Mouse (Mus musculus) heart, embryonic 13.5 days (tissue): ENCODE results near the gene Atxn7l1. TPM values are rescaled to one million over a fixed set of nuclear protein-coding genes. Genes with fewer than 3 reads are reported as not detected.

Experiments
- ATAC-seq: fragments of 200-750 bp; cut with Nextera tagmentation; 2 replicates; pipeline ENCODE4 v1.8.0; 2017; ENCODE audit warnings: moderate TSS enrichment; ENCODE audit not compliant: insufficient number of reproducible peaks, low FRiP score, low TSS enrichment; ENCODE audit errors: extremely low read depth
- H3K27ac ChIP-seq: fragments of 300-500 bp; sonication (generic); replicated peaks from 2 replicates; pipeline ENCODE4 v1.5.1; 2015; ENCODE audit warnings: moderate library complexity, mild to moderate bottlenecking, inconsistent platforms
- H3K27me3 ChIP-seq: fragments of 300-500 bp; sonication (generic); replicated peaks from 2 replicates; pipeline ENCODE4 v1.6.1; 2015; ENCODE audit warnings: mild to moderate bottlenecking, inconsistent platforms
- H3K36me3 ChIP-seq: fragments of 300-500 bp; sonication (generic); 2 replicates; pipeline ENCODE4 v1.6.1; 2015; ENCODE audit warnings: mild to moderate bottlenecking, inconsistent platforms
- H3K4me1 ChIP-seq: fragments of 300-500 bp; sonication (generic); 2 replicates; pipeline ENCODE4 v1.6.1; 2015; ENCODE audit warnings: inconsistent platforms
- H3K4me2 ChIP-seq: fragments of 300-500 bp; sonication (generic); 2 replicates; pipeline ENCODE4 v1.6.1; 2015; ENCODE audit warnings: inconsistent platforms, mild to moderate bottlenecking, moderate library complexity
- H3K4me3 ChIP-seq: fragments of 300-500 bp; sonication (generic); 2 replicates; pipeline ENCODE4 v1.5.1; 2015; ENCODE audit warnings: moderate library complexity, mild to moderate bottlenecking, inconsistent platforms
- H3K9ac ChIP-seq: fragments of 300-500 bp; sonication (generic); 2 replicates; pipeline ENCODE4 v1.6.1; 2015; ENCODE audit warnings: inconsistent platforms, mild to moderate bottlenecking, moderate library complexity
- H3K9me3 ChIP-seq: fragments of 300-500 bp; sonication (generic); 2 replicates; pipeline ENCODE4 v1.6.1; 2016; ENCODE audit warnings: inconsistent platforms
- WGBS: fragments of 180-500 bp; shearing (Covaris S2); methylation state at CpG from one replicate; pipeline ENCODE4 v1.1.7; 2015; ENCODE audit warnings: mixed read lengths; 5-methylcytosine and 5-hydroxymethylcytosine counted together
- polyA plus RNA-seq: library from polyadenylated mRNA; unstranded; fragments of >200 nt; fragmentation: Nextera tagmentation; extraction: Ambion mirVana; gene quantifications from 2 replicates; pipeline ENCODE4 v1.2.1, GENCODE M21; 2015

Atxn7l1 gene
- polyA plus RNA-seq, 1 experiment from 2014 or later = 7.9 TPM

DNA sequence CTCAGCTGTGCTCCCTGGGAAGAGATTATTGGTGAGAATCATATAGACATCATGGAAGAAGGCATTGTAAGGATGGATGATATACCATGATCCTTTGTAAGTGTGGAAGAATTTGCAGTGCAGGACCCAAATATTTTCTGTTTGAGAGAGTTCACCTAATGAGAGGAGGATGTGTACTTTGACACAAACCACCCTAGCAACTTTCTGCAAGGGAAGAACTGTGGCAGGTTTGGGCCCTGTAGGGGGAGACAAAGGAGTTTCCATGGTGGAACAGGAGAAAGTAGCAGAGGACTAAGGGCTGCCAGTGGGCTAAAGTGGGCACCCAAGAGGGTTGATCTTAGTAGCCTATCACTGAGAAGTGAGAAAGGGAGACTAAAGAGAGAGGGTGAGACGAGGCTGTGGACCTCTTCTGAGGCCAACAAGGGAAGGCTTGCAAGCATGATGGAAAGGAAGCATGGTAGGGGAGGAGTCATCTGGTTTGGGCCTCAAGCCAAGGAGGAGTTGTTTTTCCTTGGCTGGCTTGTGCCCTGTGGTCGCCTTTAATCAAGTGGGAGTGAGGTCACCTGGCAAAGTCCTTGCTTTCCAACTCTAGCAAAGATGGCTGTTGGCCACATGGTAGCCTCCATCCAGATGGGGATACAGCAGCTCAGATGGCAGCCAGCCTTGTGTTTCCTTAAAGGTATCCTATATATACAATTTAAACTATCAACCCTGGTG lies 243.5 kb downstream of the Atxn7l1 start:
- Histone ChIP-seq H3K27ac (no peak overlapping the region), H3K4me1 (peaks cover 8% of the 10 kb centered on the region; the same call in 1 of the 2 replicates), H3K4me2 (no peak overlapping the region), H3K4me3 (no peak overlapping the region), H3K9me3 (no peaks in the 10 kb centered on the region), H3K9ac (no peak overlapping the region), H3K27me3 (peaks cover 24% of the 10 kb centered on the region), H3K36me3 (no peaks in the 10 kb centered on the region)
- 49% methylated on average over 2 of the region's 2 CpGs for WGBS
- no peak for ATAC-seq

DNA sequence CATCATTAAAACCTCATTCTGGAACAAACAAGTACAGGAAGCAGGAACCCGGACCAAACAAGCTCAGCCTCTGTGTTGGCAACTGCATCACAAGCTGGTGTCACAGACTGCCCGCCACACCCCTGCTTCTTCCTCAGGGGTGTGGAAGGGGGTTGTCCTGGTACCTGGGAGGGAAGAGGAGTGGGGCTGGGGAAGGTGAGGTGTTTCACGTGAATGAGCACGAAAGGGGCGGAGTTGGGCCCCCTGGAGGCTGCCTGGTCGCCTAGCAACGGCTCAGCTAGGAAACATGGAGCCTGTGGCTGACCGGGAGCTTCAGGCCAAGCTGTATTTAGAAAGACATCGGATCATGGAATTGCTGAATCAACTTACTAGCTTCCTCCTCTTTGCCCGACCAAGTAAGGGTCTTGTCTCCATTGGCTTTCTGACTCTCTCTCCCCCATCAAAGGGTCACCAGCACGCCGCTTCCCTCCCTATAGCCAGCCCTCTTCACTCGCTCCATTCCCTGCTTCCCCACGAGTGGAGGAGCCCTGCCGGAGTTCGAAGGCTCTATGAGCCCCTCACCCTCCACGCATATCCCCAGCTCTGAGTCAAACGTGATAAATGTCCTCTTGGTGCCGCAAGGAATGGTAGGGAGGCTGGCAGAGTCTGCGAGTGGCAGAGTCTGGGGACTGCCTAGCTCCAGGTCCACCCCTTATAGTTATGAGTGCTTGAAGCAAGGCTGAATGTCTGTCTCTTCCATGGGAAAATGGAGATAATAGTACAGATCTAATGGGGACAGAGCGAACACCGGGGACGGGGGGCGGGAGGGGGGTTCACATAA lies 247.5 kb downstream of the Atxn7l1 start, which contains the start of gene Efcab10:
Gene Efcab10, plus strand, starts transcription at position 51 of the 820 bp plus-strand sequence.
- H3K9ac ChIP-seq = peak within 1 kb of the TSS; percentile 33; the same call in 1 of the 2 replicates
- H3K27me3 ChIP-seq = no peaks in the 10 kb centered on the region
- no peak for ATAC-seq
- H3K4me3 ChIP-seq = peak within 1 kb of the TSS; percentile 38
- no peaks in the 10 kb centered on the region for H3K36me3 ChIP-seq
- 13% methylated on average over 24 of the region's 24 CpGs for WGBS
- no peaks in the 10 kb centered on the region for H3K9me3 ChIP-seq
- H3K27ac ChIP-seq = no peak within 1 kb of the TSS
- peaks cover 8% of the 10 kb centered on the region; the same call in 1 of the 2 replicates for H3K4me1 ChIP-seq
- H3K4me2 ChIP-seq = peak within 1 kb of the TSS; percentile 66

DNA sequence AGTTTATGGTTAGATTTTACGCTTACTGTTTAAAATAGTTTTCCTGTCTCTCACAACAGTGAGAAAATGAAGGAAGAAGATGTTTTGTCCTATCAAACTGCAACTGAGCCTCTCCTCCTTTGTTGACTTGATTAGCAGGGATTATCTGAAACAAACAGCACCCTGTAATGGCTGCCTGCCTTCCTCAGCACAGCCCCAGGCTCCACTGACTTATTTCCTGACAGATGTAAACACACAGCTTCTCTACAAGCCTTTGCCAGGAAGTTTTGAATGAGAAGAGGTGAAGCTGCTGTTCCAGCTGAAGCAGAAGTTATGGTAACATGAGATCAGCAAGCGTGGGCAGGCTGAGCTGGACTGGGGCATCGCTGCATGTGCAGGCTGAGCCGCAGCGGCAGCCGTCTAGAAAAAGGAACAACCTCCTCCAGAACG lies 255.8 kb downstream of the Atxn7l1 start:
- Histone ChIP-seq H3K9ac (no peak overlapping the region), H3K4me3 (no peak overlapping the region), H3K36me3 (no peaks in the 10 kb centered on the region), H3K27me3 (no peaks in the 10 kb centered on the region), H3K27ac (no peak overlapping the region), H3K4me1 (0 out of 2 replicates have a peak, but pooled peaks cover 5% of the 10 kb centered on the region), H3K4me2 (no peak overlapping the region), H3K9me3 (no peaks in the 10 kb centered on the region)
- 35% methylated on average over 7 of the region's 7 CpGs for WGBS
- no peak for ATAC-seq

DNA sequence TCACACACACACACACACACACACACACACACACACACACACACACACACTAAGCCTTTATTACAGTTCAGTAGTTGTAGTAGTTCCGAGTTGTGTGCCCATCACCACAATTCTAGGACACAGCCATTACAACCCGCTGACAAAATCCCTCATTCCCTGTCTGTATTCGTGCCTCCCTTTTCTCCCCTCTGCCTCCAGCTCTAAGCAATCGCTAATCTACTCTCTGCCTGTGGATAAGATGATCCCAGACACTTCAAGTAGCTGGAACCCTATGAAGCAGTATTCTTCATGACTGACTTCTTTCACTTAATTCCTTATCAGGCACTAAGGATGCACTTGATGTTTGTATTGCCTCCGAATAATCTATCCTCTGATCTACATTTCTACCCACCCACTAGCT lies 257.5 kb downstream of the Atxn7l1 start:
- Histone ChIP-seq H3K9ac (no peak overlapping the region), H3K27ac (no peak overlapping the region), H3K4me3 (no peak overlapping the region), H3K4me2 (no peak overlapping the region), H3K36me3 (no peaks in the 10 kb centered on the region), H3K9me3 (no peaks in the 10 kb centered on the region), H3K27me3 (no peaks in the 10 kb centered on the region), H3K4me1 (0 out of 2 replicates have a peak, but pooled peaks cover 5% of the 10 kb centered on the region)
- ATAC-seq = no peak
- 49% methylated on average over 5 of the region's 5 CpGs for whole genome bisulfite sequencing

- Histone ChIP-seq H3K4me2 (no peak overlapping the region), H3K36me3 (no peaks in the 10 kb centered on the region), H3K9ac (no peak overlapping the region), H3K4me3 (no peak overlapping the region), H3K27ac (no peak overlapping the region), H3K9me3 (no peaks in the 10 kb centered on the region), H3K4me1 (0 out of 2 replicates have a peak, but pooled peaks cover 5% of the 10 kb centered on the region), H3K27me3 (no peaks in the 10 kb centered on the region)
- no peak for ATAC-seq
- 46% methylated on average over 6 of the region's 6 CpGs for WGBS
Measured at GRCm38 (mm10) chr12:33405398-33406026, 258.0 kb downstream of the Atxn7l1 start.

DNA sequence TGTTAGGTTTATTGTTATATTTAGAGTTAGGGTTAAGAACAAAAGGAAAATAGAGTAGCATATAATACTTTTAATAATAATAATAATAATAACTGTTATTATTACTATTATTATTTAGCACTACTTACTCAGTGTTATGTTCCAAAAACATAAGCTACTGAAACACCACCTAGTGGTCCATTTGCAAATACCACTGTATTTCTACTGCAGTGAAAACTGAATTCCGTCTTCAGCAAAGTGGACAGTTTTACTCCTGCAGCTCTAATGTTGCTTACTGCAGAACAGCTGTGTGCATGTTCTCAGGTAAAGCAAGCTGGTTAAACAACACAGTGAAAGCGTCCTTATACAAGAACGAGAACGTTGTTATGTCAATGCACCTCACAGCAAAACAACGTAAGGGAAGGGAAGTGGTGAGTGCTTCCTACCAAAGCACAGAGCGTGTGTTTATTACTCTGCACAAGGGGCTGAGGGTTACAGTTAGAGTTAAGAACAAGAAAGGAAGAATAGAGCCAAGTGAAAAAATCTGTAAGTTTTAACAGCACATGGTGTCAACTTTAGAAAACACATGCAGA lies 264.2 kb downstream of the Atxn7l1 start:
- ATAC-seq = no peak
- Histone ChIP-seq H3K4me3 (no peak overlapping the region), H3K9ac (no peak overlapping the region), H3K36me3 (no peaks in the 10 kb centered on the region), H3K27me3 (peaks cover 18% of the 10 kb centered on the region), H3K4me1 (no peaks in the 10 kb centered on the region), H3K27ac (no peak overlapping the region), H3K4me2 (no peak overlapping the region), H3K9me3 (no peaks in the 10 kb centered on the region)
- WGBS = 42% methylated on average over 6 of the region's 6 CpGs

Other genes starting within 250 kb of the Atxn7l1 start
- gene Sypl, start 193.8 kb upstream of the Atxn7l1 start, polyA plus RNA-seq = 79.8 and 94.2 TPM in 2 replicates
- 0.17 and 0.36 TPM in 2 replicates for gene Cdhr3, start 54.8 kb upstream of the Atxn7l1 start, polyA plus RNA-seq
- gene Efcab10, start 247.2 kb downstream of the Atxn7l1 start, polyA plus RNA-seq = not detected in 2 replicates